Mouse (Mus musculus) c-Kit-negative CD71-positive TER-119-positive erythroid progenitor cells, embryonic 14.5 days (primary cell): Measurements from ENCODE around the gene Pacrg.

Source experiments
- DNase-seq: peaks from one replicate; pipeline ENCODE4 v3.0.0-alpha.2; 2013; ENCODE audit warnings: low read depth, low spot score

Pacrg gene

GRCm38 (mm10) chr17:10740083-10740482 is 100.0 kb downstream of the Pacrg start:
- no peak for DNase-seq

- DNase-seq = no peak
These were observed 102.1 kb downstream of the Pacrg start for GRCm38 (mm10) chr17:10737966-10738365.

- DNase-seq = no peak
These were observed 105.4 kb downstream of the Pacrg start for GRCm38 (mm10) chr17:10734733-10735132.

GRCm38 (mm10) chr17:10732303-10733048 is 107.6 kb downstream of the Pacrg start:
- no peak for DNase-seq

GRCm38 (mm10) chr17:10724853-10725252 is 115.3 kb downstream of the Pacrg start:
- no peak for DNase-seq

GRCm38 (mm10) chr17:10721562-10721961 is 118.5 kb downstream of the Pacrg start:
- no peak for DNase-seq

GRCm38 (mm10) chr17:10717148-10717547 is 123.0 kb downstream of the Pacrg start:
- DNase-seq = no peak

GRCm38 (mm10) chr17:10702781-10703180 is 137.3 kb downstream of the Pacrg start:
- no peak for DNase-seq

GRCm38 (mm10) chr17:10698041-10698440 is 142.1 kb downstream of the Pacrg start:
- DNase-seq = no peak

GRCm38 (mm10) chr17:10695421-10695820 is 144.7 kb downstream of the Pacrg start:
- DNase-seq = no peak

GRCm38 (mm10) chr17:10677098-10677497 is 163.0 kb downstream of the Pacrg start:
- DNase-seq = no peak

- no peak for DNase-seq
These were observed 164.6 kb downstream of the Pacrg start for GRCm38 (mm10) chr17:10675536-10675935.

- no peak for DNase-seq
These were observed 165.1 kb downstream of the Pacrg start for GRCm38 (mm10) chr17:10675048-10675447.

- DNase-seq = no peak
These were observed 178.8 kb downstream of the Pacrg start for GRCm38 (mm10) chr17:10661294-10661693.

- DNase-seq = no peak
These were observed 196.5 kb downstream of the Pacrg start for GRCm38 (mm10) chr17:10643604-10644003.

- DNase-seq = no peak
These were observed 200.3 kb downstream of the Pacrg start for GRCm38 (mm10) chr17:10639816-10640215.

GRCm38 (mm10) chr17:10635955-10636470 is 204.1 kb downstream of the Pacrg start:
- no peak for DNase-seq

- DNase-seq = no peak
These were observed 204.6 kb downstream of the Pacrg start for GRCm38 (mm10) chr17:10635470-10635869.

- DNase-seq = no peak
These were observed 205.1 kb downstream of the Pacrg start for GRCm38 (mm10) chr17:10635046-10635445.

GRCm38 (mm10) chr17:10633769-10634168 is 206.3 kb downstream of the Pacrg start:
- DNase-seq = no peak

GRCm38 (mm10) chr17:10628240-10628639 is 211.9 kb downstream of the Pacrg start:
- no peak for DNase-seq

GRCm38 (mm10) chr17:10627476-10627875 is 212.6 kb downstream of the Pacrg start:
- DNase-seq = no peak

- no peak for DNase-seq
These were observed 213.6 kb downstream of the Pacrg start for GRCm38 (mm10) chr17:10626299-10627095.
